Mouse (Mus musculus): Measurements from ENCODE around the gene Rhof.

Rhof gene

DNA sequence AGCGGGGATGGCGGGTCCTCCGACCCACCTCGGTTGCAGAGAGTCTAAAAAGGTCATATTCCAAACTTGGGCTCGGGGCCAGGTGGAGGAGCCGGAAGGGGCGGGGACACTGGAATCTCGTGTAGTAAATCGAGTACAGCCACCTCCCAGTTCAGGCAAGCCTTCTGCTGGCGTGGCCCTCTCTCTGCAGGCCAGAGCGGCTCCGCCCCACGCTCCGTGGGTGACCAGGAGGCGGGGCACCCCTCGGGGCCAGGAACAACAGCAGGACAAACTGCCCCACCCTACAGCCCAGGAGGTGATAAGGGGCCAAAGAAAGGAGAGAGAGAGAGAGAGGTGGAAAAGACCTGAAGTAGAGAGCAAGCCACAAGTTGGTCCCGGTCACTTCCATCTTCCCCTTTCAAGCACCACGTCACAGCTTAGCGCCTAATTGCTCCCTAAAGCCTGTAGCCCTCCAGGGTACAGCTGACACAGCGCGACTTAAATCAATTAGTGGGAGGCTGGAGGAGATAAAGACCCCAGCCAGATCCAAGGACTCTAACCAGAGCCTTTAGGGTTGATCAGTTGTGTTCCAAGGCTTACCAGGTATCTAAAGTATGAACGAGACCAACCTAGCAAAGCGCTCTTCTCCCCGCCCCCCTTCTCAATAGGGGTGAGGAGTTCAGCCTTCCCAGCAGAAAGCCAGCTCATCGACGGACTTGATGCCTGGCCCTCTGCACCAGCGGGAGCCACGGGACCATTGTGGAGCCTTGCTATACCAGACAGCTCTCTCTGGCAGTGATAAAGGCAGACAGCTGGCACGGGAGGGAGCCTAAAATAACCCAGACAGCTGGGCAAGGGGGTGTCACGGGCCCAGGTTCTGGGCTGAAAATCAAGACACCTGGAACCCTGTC is 3.2 kb upstream of the Rhof start:
- DNase-seq (ENCODE audit: low spot score): peak; percentile 67

DNA sequence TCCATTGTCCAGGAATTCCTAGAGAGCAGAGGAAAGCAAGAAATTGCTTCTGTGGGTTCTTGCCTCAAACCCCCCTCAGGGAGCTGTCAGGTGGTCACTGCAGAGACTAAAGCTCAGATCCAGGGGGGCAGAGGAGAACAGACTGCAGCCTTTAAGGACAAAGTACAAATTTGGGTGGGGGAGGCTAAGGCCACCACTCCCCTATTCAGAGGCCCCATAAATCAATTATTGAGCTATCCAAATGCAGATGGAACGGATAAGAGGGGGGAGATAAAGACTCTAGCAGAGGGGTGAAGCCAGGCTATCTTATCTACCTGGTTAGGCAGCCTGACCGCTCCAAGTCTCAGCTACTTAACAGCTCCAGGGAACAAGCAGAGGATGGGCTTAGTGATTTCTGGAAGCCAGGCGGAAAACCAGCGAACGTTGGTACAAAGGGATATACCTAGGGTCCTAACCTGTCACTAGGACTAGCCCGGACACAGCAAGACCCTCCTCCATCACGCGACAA is 2.4 kb upstream of the Rhof start:
- DNase-seq (ENCODE audit: low spot score): no peak

DNA sequence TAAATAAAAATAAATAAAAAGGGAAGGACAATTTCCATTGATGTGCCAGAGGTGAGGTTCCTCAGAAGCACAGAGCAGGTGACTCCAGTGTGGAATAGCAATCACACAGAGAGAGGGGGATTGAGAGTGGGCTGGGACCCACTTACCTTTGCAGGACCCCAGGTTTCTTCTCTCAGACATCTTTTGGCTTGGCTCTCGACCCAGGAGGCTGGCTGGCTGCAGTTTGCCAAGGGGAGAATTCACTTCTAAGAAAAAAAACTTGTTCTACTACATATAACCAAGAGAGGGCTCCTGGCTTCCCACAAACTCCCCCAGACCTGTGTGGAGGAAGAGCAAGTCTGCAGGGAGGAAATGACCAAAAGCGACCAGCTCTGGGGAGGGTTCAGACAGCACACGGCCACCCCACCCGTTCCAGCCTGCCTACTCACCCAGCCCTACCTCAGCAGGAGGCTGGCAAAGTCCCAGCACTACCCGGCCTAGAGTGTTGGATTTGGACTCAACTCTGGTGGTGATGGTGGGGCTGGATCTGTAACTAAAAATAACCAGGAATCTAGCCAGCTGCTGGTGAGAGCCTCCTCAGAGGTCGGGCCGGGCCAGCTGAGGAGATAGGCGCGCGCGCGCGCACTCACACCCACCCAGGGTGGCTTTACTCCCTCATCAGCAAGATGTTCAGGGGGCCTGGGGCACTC is 1.8 kb upstream of the Rhof start:
- DNase-seq (ENCODE audit: low spot score): peak; percentile 24

DNA sequence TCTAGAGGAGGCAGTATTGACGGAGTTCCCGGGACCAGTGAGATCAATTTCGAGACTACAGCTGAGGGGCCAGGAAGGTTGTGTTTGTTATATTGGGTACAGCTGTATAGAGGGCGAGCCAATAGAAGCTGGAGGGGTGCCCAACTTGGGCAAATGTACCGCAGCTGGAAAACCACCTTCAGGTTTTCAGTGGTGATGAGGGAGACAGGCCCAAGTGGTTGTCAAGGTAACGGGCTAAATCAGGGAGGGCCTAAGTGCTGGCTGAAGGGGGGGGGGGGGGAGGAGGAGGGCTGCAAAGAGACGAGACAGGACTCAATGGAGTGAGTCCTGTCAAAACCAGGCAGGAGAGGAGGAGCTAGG is 1.3 kb upstream of the Rhof start:
- DNase-seq (ENCODE audit: low spot score): peak; percentile 11

DNA sequence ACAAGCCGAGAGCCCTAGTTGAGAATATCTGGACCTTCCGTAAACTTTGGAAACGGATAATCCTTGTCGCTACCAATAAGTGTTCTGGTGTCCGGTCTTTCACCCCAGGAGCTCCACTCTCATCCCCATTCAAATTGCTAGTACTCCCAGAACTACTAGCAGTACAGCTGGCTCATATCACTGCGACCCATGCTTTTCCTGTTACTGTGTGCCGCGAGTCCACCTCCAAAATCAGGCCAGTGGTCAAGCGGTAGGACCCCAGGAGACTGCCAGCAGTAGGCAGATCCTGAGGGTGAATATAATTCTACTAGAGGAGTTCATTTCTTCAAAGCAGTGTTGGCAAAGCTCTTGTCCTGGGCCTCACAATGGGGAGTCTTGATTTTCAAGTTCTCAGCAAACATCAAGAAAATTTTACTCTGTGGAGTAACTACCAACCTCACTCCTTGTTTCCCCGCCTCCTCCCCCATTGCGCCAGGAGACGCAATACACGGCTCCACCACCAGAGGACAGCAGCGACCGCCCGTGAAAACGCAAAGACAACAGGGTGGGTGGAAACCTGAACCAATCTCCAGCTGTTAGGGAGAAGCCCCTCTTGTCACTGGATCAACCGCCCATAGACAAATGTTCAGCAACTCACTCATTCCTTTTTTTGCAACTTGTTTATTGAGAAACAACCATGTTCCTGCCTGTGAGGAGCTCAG is 741 bp upstream of the Rhof start:
- peak; percentile 59 for DNase-seq (ENCODE audit: low spot score)

DNA sequence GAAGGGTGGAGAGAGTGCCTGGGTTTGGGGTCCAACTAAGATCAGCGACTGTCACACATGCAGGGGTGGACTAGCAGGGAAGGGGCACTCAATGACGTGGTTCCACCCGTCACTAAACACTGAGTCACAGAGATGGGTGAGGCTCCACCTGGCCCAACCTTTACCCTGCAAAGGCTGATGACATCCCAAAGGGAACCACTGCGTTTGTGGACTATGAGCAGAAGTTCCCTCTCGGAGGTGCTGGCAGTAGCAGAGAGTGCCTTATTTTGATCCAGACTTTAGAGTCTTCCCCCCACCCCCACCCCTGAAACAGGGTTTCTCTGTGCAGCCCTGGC is 1.7 kb downstream of the Rhof start:
- no peak for DNase-seq (ENCODE audit: low spot score)

DNA sequence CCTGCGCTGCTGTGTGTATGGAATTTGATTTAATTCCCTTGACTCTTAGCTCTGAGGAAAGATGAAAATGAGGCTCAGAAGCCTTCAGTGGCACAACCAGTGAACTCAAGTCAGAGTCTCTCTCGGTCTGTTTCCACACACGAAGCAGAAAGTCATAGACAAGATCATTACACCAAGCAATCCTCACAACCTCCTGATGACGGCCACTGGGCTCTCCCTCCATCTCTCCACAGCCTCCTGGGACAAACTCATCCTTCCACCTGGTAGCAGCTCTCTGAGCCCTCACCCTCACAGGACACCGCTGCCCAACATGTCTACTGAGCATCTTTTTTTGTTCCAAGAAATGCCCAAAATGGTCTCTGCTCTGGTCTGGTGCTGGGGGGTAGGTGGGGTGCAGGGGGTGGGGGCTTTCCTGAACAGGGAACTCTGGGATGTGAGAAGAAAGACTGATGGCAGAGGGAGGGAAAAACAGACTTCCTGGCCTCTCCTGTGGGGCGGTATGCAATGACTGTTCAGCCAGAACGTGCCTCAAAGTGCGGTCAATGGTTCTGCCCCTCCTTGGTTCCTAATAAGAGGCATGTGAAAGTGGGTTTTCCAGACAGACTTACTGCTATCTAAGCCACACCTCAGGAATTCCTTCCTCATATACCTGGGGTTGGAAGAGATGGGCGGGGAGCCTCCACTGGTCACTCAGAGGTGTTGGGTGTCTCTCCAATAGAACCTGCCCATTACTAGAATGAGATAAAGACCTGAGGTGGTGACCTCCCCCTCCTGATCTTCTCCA is 2.3 kb downstream of the Rhof start:
- DNase-seq (ENCODE audit: low spot score): no peak

DNA sequence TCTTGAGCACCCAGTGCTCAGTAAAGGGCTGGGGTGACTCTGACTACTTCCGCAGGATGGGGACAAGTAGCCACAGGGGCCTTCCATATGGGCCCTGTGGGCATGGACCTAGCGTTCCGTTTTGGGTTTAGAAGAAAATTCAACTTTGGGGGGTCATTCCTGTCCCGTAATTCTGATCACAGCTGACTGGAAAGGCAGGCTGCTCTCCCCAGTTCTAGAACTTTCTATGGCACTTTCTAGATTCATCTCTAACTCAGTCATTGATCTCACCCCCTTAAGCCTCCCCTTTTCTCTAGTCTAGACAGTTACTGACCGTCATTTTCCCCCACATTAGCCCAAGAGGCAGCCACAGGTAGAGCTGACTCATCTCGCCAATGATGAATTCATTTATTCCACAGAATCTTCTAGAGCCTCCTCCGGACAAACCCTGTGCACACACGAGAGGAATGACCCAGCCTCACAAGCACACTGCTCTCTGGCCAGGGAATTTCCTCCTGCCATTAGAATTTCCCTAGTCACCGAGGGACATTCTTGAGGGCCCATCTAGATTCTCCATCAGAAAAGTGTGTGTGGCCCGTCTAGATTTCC is 3.2 kb downstream of the Rhof start:
- no peak for DNase-seq (ENCODE audit: low spot score)

DNA sequence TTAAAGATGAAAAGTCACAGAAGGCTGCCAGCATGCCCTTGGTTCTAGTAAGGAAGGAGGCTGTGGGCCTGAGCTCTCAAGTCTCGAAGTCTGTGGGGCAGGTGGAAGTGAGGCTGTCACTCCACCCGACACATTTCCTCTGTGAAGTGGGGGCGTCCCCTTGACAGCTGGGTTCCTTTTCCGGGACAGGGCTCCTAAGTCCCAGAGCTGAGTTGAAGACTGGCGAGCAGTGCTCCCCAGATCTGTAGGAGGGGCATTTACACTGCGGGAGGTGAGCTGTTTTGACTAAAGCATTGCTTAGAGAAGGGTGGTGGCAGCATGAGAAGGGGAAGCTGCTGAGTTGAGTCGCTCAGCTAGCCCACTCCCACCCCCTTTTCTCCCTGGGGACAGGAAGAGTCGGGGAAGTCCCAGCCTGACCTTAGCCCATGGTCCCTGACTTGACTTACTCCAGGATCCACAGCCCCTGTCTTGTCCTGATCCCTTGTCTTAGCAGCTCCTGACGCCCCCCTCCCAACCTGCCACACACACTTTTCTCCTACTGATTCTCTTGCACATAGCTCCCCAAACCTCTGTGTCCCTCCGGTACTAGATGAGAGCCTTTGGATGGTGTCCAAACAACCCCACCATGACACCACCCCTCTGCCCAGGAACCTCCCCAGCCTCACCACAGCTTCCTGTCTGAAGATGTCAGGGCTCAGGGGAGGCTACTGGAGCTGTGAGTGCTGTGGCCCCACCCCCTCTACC is 3.9 kb downstream of the Rhof start:
- DNase-seq (ENCODE audit: low spot score): no peak

DNA sequence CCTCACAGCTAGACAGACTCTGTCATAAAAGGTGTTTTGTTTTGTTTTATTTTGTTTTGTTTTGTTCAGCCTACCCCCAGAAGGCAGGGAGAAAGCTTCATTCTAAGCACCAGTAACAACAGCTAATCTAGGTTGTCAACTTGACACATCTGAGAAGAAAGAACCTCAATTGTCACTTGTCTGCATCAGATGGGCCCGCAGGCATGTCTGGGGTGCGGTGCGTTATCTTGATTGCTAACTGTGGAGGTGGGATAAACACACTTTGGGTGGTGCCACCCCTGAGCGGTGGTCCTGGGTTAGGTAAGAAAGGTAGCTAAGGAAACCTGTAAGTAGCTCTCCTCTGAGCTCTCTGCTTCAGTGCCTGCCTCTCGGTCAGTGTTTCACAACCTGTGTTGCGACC is 5.5 kb downstream of the Rhof start:
- no peak for DNase-seq (ENCODE audit: low spot score)

DNA sequence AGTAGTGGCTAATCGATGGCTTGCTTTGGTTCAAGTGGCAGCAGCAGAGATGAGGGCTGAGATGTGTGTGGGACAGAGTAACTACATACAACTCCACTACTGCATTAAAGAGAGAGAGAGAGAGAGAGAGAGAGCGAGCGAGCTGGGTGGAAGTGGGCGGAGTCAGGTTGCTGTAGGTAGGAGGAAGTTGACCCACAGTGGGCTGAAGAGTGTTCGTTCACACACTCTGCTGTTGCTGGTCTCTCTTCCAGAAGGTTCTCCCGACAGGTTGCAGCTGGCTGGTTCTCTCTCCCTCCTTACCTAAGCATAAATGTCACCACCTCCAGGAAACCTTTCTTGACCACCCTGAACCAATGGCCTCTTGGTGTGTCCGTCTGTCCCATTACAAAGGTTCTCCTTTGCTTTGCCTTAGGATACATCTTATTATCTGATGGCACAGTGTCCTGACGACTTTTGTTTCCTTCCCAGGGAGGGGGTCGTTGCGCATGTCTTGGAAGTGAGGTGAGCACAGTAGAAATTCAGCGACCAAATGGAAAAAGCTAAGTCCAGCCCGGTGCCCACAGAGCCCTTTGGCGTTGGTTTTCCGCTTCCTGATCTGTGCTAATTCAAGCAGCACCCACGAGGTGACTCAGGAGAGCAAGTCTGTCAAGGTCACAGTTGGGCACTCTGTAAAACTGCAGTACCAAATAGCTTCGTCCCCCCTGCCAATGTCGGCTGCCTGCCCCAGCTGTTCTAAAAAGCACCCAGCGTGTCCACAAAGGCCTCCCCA is 6.7 kb downstream of the Rhof start:
- no peak for DNase-seq (ENCODE audit: low spot score)

DNA sequence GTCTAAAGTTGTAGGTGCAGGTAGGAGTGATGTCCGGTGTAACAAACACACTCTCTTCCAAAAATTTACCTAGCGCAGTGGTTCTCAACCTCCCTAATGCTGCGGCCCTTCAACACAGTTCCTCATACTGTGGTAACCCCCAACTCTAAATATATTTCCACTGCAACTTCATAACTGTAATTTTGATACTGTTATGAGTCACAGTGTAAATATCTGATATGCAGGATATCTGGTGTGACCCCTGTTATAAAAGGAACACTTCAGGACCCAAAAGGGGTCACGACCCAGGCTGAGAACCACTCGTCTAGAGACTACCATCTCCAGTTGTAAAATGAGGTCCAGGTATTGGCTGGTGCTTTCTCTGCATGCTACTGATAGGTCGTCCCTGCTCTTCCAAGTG is 7.4 kb downstream of the Rhof start:
- DNase-seq (ENCODE audit: low spot score): no peak

DNA sequence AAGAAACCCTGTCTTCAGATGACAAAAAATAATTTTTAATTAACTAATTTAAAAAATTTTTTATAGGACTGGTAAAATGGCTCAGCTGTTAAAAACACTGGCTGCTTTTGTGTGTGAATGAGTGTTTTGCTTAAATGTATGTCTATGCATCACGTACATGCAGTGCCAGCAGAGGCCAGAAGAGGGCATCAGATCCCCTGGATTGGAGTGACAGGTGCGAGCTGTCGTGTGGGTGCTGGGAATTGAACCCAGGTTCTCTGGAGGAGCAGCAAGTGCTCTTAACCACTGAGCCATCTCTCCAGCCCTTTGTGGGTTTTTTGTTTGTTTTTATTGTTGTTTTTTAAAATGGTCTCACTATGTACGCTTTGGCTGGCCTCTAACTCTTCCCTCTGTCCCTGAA is 10.3 kb downstream of the Rhof start:
- DNase-seq (ENCODE audit: low spot score): no peak

DNA sequence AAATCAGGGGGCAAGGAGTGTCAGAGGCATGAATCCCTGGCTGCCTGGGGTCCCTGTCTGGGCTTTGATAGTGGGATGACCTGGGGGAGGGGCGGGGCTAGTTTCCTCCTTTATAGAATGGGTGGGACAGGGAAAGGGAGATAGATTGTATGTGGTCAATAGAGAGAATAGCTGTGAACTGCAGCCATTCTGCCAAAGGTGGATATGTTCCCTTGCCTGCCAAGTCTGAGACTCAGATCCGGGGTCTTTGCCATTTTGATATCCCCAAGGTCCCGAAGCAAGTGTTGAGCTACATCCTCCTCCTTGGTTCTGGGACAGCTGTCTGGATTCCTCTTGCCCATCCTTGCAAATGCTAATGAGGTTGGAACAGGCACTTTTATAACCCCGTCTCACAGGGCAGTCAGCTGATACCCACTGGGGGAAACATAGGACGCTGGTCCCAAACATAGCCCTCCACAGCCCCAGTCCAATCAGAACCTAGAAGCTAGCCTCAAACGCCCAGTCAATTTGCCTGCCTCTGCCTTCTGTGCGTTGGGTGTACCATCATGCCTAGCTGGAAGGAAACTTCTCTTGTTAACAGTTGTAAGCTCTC is 11.8 kb downstream of the Rhof start:
- DNase-seq (ENCODE audit: low spot score): no peak

DNA sequence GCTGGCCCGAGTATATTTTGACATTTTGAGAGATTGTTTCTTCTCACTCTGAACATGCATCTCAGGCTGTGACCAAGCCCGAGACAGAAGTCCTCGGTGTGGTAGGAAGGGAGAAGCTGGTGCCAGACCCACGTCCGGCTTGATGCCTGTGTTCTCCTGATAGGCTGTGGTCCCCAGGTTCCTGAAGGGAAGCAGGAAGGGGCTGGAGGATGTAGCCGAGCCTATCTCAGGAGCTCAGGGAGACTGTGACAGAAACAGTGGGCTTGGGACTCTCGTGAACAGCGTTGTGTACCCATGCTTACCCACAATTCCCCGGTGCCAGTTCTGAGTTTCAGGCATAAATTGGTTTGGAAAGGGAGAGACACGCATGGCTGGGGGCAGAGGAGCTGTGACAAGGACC is 13.7 kb downstream of the Rhof start:
- DNase-seq (ENCODE audit: low spot score): no peak

DNA sequence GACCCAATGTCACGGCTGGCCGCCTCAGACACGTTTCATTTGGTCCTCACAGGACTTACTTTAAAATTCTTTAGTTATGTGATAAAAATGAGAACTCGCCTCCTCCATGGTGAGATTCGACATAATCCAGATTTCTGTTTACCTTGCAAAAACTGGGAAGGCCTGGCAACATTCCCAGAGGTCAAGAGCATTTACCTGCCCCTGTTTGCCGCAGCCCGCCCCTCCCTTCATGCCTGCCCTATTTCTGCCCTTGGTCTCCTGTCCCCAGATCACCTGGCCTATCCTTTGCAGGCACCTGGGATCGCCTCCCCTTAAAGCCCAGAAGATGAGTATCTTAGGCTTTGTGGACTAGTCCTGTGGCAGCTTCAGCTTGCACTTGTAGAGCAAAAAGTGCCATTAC is 14.7 kb downstream of the Rhof start:
- no peak for DNase-seq (ENCODE audit: low spot score)

DNA sequence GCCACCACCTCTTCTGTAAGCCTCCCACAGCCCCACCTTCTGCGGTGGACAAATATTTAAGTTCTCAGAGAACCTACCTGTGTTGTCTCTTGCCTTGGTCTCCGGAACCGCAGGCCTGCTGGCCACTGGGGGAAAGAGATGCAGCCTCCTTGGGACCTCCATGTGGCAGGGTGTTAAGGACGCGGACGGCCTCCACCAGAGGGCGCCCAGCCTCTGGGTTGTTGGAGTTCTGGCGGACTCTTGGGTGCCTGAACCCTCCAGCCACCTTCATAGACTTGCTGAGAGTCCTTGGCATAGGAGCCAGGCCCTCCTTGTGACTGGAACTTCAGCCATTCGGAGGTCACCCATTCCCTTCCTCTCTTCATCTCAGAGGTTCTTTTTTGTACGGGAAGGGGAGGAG is 15.2 kb downstream of the Rhof start:
- DNase-seq (ENCODE audit: low spot score): peak; percentile 55

DNA sequence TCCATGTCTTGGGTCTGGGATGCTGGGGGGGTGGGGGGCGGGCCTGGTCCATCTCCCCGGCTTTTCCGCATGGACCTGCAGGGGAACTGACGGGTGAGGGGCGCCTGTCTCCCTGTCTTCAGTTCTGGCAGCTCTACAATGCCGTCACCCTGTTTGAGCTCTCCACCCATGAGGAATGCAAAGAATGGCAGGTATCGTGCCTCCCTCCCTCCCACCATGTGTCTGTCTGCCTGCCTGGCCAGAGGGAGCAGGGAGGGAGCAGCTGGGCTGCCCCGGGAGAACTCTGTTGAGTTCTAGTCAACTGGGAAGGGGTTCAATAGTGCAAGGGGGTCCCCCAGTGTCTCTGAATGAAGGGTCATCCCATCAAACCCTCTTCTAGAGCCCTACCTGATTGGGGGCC is 16.4 kb downstream of the Rhof start:
- DNase-seq (ENCODE audit: low spot score): no peak

DNA sequence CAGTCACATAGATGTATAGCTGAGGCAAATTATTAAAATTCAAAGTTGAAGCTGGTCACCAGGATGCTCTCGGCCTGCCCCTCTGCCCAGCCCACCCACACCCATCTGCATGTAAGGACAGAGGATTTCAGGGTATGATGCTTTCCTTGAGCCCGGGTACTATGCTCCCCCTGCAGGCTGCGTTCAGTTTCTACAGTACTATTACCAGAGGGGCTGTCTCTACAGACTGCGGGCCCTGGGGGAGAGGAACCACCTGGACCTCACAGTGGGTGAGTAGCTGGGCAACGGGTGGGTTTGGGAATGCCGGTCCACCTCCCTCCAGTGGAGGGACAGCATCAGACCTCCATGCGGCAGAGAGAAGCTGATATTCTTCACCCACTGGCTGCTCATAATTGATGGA is 17.6 kb downstream of the Rhof start:
- no peak for DNase-seq (ENCODE audit: low spot score)

DNA sequence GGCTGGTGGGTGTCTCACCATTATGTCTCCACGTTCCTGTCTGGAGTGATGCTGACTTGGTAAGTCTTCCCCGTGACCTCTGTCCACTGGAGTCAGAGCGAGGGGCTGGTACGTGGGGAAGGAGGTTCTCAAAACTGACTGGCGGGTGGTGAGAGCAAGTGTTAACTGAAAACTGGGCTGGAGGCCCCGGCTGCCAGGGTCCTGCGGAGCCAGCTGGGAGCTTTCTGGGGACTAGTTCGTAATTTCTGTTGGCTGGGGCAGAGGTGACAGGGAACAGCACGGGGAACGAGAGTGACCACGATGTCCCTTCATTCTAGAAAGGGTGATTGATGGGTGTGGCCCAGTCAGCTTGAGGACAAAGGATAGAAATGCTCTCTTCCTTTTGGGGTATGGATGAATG is 18.4 kb downstream of the Rhof start:
- no peak for DNase-seq (ENCODE audit: low spot score)

All from MN1 (cell line).